Mouse (Mus musculus) heart, postnatal 36 days (tissue): ENCODE measurements around the gene Rarres1. TPM values are rescaled to one million over a fixed set of nuclear protein-coding genes. Genes with fewer than 3 reads are reported as not detected.

Source experiments
- DNase-seq, 2 experiments: peaks; one replicate each; pipeline ENCODE4 v3.0.0; 2021 to 2022
- intact Hi-C: fragments of 180-260 bp; cut with DNase I; formaldehyde crosslinking; loops from one replicate; pipeline ENCODE4 v1.15.1; 2025
- total RNA-seq, 2 experiments: library from RNA; stranded (reverse); gene quantifications; 2 replicates each; pipeline ENCODE4 v1.2.3; 2021

Rarres1 gene
- total RNA-seq, 2 experiments from 2014 or later: 0.92 to 1.1 TPM

- intact Hi-C loops: no loop called here
- no peak for DNase-seq
Measured at GRCm38 (mm10) chr3:67496310-67496709, 19.0 kb downstream of the Rarres1 start.

GRCm38 (mm10) chr3:67493132-67493531 lies 22.2 kb downstream of the Rarres1 start:
- intact Hi-C loops: no loop called here
- DNase-seq: no peak

DNA sequence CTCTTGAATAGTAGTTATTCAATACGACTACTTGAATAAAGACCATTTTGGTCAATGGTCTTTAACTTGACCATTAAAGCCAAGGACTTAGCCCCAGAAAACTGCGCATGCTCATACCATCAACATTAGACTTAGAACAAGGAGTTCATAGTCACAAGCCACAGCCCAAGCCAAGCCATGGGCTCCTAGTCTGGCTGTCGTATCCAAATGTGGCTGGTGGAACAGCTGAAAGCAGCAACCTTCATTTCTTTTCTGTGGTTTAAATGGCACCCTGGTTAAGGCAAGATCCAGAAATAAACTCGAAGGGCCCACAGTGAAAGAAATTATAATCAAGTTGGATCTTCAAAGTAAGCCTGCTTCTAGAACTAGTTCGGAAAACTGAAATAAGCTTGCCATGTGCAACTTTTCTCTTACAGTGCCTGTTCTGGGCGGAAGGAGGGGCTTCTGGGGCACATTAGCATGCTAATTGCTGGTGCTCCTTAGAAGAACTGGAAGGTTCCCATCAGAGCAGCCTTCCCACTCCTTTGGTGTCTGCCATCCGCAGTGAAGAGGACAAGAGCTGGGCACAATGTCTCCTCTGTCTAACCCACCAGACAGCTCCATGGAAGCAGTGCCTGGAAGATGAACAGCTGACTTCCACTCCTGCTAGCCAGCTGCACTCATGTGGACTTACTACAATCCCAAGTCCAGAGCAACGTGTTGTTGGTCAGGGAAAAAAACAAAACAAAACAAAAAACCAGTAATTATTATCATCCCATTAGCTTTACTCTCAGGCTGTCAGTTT lies 23.0 kb downstream of the Rarres1 start:
- intact Hi-C loops: no loop called here

DNA sequence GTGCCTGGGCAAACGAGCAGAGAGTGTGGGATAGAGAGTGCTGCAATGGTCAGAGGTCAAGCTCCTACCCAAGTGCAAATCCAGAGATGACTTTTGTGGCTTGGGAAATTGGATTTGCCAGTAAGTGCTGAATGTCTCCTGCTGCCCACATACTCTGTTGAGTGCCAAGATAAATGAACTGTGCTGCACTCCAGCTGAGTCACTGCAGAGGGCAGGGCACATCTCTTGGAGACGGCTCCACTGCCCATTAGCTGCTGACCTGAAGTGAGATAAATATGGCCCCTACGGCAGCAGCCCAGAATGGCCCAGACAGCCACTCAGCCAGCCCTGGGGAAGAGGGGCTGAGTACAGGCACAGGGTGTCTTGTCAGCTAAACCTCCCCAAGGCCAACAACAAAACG lies 25.2 kb downstream of the Rarres1 start:
- DNase-seq: no peak

More for the DNA sequence above, 23.0 kb downstream of the Rarres1 start:
- no peak for DNase-seq

GRCm38 (mm10) chr3:67485233-67485632 lies 30.1 kb downstream of the Rarres1 start:
- intact Hi-C loops: no loop called here
- no peak for DNase-seq

More for the DNA sequence above, 25.2 kb downstream of the Rarres1 start:
- intact Hi-C loops: no loop called here

- intact Hi-C loops: no loop called here
- no peak for DNase-seq
Measured at GRCm38 (mm10) chr3:67482400-67482799, 32.9 kb downstream of the Rarres1 start.

GRCm38 (mm10) chr3:67479806-67480205 lies 35.5 kb downstream of the Rarres1 start:
- intact Hi-C loops: no loop called here
- no peak for DNase-seq

- intact Hi-C loops: no loop called here
- DNase-seq: no peak
Measured at GRCm38 (mm10) chr3:67473438-67473837, 41.9 kb downstream of the Rarres1 start.

- intact Hi-C loops: no loop called here
Measured at GRCm38 (mm10) chr3:67471408-67472127, 43.8 kb downstream of the Rarres1 start.

DNA sequence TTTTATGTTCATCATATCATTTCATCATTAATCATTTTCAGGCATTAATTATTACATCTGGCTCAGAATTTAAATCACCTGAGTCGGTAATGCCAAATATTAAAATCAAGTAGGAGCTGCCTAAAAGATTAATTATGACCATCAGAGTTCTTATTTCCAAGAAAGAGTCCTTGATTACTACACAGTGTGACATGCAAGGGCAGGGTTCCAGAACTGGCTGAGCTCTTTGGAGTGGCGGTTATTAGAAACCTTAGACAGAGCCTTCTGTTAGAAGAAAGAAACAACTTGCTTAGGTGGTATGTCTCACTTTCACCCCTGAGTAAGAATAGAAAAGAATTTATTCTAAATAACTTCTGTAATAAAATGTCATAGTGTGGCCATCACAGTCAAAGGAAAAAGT lies 48.0 kb downstream of the Rarres1 start:
- intact Hi-C loops: loop anchor here (5.0 kb wide), 1 partner anchor 35 kb away; the partner anchor contains the start of gene Gfm1
- no peak for DNase-seq

More at GRCm38 (mm10) chr3:67471408-67472127, 43.8 kb downstream of the Rarres1 start:
- DNase-seq: no peak

- DNase-seq: no peak
- intact Hi-C loops: loop anchor here (5.0 kb wide), 1 partner anchor 34 kb away; the partner anchor contains the start of gene Gfm1
Measured at GRCm38 (mm10) chr3:67466576-67466975, 48.7 kb downstream of the Rarres1 start.

GRCm38 (mm10) chr3:67463450-67464372 lies 51.6 kb downstream of the Rarres1 start, which contains the start of gene Lxn:
TSS of gene Lxn (minus strand) at chr3:67463926.
- intact Hi-C loops: no loop called here
- DNase-seq: peak; percentile 70 to 73

DNA sequence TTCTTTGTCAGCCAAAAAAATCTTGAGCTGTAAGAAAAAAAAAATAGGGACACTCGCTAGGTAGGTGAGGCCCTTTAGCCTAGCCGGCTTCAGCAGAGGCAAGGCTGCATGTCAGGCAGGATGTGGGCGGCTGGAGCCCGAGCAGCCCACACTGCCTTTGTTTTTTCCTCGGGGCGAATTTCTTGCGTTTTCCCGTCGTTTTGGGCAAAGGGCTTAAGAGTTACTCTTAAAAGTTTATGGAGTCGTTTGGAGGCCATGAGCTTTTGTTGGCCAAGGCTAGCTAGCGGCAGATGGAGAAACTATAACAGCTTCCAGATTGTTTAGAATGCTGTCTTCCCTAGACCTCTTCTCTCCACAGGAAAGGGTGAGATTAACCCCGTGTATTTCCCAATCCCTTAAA lies 52.3 kb downstream of the Rarres1 start:
- no peak for DNase-seq

DNA sequence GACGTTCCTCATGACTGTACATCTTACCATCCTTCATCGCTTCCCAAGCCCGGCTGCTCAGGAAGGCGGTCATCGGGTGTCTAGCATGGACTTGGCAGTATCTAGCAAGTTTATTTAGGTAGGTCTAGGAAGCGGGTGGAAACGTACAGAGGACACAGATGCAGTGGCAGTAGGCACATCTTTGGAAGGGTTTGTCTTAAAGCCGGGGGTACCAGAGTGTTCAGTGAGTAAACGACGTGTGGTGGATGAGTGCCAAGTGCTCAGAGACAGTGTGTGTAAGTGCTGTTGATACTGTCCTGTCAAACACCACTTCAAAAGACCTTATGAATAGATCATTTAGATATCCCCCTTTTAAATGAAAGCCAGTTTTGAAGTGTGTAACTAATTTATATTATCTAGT lies 52.7 kb downstream of the Rarres1 start:
- intact Hi-C loops: no loop called here
- no peak for DNase-seq

More for the DNA sequence above, 52.3 kb downstream of the Rarres1 start:
- intact Hi-C loops: no loop called here

DNA sequence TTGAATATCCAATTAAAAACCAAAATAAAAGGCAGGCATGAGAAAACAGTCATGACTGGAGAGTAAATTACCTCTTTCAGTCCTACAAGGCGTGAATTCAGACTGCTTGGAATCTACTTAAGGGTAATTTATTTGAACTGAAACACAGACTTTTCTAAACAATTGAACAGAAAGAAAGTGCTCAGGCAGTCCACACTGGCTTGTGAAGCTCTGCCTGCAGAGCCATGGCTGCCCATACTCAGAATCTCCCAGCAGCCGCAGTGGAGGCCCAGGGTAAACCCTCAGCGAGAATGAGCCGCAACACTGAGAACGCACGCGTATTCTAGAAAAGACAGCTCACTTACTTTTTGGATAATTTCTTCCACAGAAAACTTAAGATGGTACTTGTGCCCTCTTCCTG lies 53.3 kb downstream of the Rarres1 start:
- intact Hi-C loops: no loop called here
- no peak for DNase-seq

GRCm38 (mm10) chr3:67459881-67460280 lies 55.4 kb downstream of the Rarres1 start:
- DNase-seq: no peak
- intact Hi-C loops: no loop called here

DNA sequence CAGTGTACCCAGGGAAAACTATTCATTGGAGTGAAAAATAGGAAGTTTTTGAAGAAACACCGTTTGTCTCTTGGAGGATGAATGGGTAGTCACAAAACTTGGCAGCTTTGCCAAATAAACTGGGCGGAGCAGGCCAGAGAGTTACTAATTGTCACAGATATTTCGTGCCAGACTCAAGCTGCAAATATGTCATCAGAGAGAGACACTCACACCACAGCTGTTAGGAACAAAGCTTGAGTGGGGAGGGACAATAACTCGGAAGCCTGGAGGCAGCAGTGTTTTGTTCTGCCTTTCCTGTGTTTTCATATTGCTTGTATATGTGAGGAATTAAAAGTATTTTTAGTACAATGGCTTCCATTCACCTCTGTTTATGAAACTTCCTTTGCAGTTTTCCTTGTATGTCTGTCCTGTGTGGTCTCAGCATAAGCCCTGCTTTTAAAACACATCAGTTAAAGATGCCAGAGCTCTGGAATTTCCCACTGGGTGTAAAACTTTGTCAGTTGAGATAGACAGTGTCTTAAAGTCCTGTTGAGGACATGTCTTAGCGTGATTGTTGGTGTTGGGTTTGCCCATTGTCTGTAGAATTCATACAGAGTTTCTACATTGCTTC lies 64.6 kb downstream of the Rarres1 start:
- DNase-seq: no peak
- intact Hi-C loops: no loop called here

DNA sequence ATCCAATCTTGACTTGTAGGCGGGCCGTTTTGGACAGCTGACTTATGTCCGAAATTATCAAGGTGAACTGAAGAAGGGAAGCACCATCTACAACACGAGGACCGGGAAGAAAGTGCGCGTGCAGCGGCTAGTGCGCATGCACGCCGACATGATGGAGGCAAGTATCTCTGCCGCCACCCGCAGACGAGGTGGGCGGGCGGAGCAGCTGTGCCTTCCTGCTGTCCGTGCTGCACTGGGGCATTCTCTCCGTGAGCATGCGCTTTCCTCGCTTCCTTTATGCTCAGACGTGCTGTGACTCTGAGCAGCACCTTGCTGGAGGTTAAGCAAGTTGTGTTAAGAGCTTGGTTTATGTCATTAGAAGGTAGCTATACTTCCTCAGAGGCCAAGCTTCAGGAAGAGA lies 65.7 kb downstream of the Rarres1 start:
- no peak for DNase-seq
- intact Hi-C loops: loop anchor here (2.0 kb wide), 1 partner anchor 17 kb away; no protein-coding TSS in a partner anchor

- intact Hi-C loops: no loop called here
- no peak for DNase-seq
Measured at GRCm38 (mm10) chr3:67447143-67447542, 68.2 kb downstream of the Rarres1 start.

DNA sequence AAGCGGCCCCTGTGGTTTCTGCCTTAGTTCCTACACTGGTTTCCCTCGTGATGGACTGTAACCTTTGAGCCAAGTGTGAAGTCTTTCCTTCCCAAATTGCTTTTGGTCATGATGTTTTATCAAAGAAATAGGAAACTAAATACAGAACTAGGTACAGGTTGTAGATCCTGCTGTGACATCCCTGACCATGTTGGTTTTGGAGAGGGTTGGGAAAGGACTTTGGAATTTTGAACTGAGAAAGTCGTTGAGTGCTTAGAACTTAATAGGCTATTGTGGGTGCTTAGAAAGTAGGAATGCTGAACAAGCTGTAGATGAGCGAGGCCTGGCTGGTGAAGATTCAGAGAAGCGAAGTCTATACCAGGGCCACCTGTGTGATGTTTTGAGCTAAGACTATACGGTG lies 81.3 kb downstream of the Rarres1 start:
- DNase-seq: no peak
- intact Hi-C loops: loop anchor here (5.0 kb wide), 2 partner anchors 33 to 148 kb away; partner anchors contain the start of gene Mfsd1
